In the genomic region with DNA sequence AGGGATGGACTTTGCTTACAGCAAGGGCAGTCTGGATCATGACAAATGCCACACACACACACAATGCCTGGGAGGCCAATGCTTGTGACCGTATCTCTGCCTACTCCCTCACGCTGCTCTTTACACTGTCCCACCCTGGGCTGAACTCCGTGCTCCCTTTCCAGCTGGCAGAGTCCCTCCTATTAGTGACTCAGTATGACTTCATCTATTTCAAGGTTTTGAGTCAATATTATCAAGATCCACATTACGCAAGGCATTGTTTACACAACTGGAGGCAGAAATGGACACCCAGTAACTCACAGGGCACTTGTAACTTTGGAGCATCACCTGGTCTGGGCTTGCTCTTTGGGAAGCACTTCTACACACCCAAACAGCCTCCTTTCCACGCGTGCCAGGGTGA, we compare ENCODE assay signal across 11 mouse cellular contexts.
A peak's percentile ranks its signal among the peaks of the same experiment; 100 is the strongest.
DNase-seq lines count a peak whose midpoint lies in the region; ATAC-seq and TF ChIP-seq lines count a peak whose summit lies in the region.
"Had no signal": no experiment of that assay in that cellular context is flagged by ENCODE, and none has a peak within 500 bp of the region (broad histone marks: within the 10 kb centered on the region; RNA-seq: fewer than 3 reads in every experiment).

No protein-coding gene starts in this region.

- WGBS in kidney, postnatal 0 days = 70% methylated on average over 6 of the region's 6 CpGs
- WGBS in liver, embryonic 13.5 days (ENCODE audit: insufficient replicate concordance) = 71% methylated on average over 6 of the region's 6 CpGs
- WGBS in stomach, embryonic 14.5 days = 72% methylated on average over 6 of the region's 6 CpGs
- 80% methylated on average over 6 of the region's 6 CpGs for WGBS in hindbrain, embryonic 16.5 days
- 88% methylated on average over 6 of the region's 6 CpGs for WGBS in hindbrain, embryonic 10.5 days

- H3K27me3 ChIP-seq in kidney, postnatal 0 days (ENCODE audit: insufficient read depth, low read length) = no peaks in the 10 kb centered on the region
- H3K27me3 ChIP-seq in liver, embryonic 13.5 days = no peaks in the 10 kb centered on the region
- H3K27me3 ChIP-seq in stomach, embryonic 14.5 days (ENCODE audit: control insufficient read depth, insufficient read depth, low read length) = no peaks in the 10 kb centered on the region
- no peaks in the 10 kb centered on the region for H3K27me3 ChIP-seq in hindbrain, embryonic 16.5 days (replicated peaks; ENCODE audit: control insufficient read depth, insufficient read depth, low read length)
- H3K27me3 ChIP-seq in hindbrain, embryonic 10.5 days (ENCODE audit: insufficient read depth, poor library complexity, severe bottlenecking) = no peaks in the 10 kb centered on the region
- H3K27me3 ChIP-seq: embryonic facial prominence, embryonic 15.5 days; limb, embryonic 15.5 days had no signal

- no peak overlapping the region for H3K9ac ChIP-seq in kidney, postnatal 0 days (ENCODE audit: low read depth, low read length)
- no peak overlapping the region for H3K9ac ChIP-seq in liver, embryonic 13.5 days
- no peak overlapping the region for H3K9ac ChIP-seq in stomach, embryonic 14.5 days (replicated peaks; ENCODE audit: low read depth, low read length)
- H3K9ac ChIP-seq in hindbrain, embryonic 16.5 days (ENCODE audit: low read depth, low read length) = no peak overlapping the region
- H3K9ac ChIP-seq: embryonic facial prominence, embryonic 15.5 days; limb, embryonic 15.5 days had no signal

- peak; percentile 68; the same call in 1 of the 2 replicates for ATAC-seq in kidney, postnatal 0 days (replicated peaks; ENCODE audit: low FRiP score, low read depth)
- ATAC-seq in liver, embryonic 13.5 days (ENCODE audit: low read depth) = peak; percentile 78
- ATAC-seq in stomach, embryonic 14.5 days (ENCODE audit: insufficient number of reproducible peaks, insufficient read depth, low FRiP score, low read depth) = peak; percentile 91
- ATAC-seq in hindbrain, embryonic 16.5 days = no peak

- no peak overlapping the region for H3K4me3 ChIP-seq in kidney, postnatal 0 days (replicated peaks; ENCODE audit: low read depth, low read length)
- H3K4me3 ChIP-seq in liver, embryonic 13.5 days (replicated peaks) = no peak overlapping the region
- H3K4me3 ChIP-seq in stomach, embryonic 14.5 days (ENCODE audit: low read depth, low read length) = no peak overlapping the region
- no peak overlapping the region for H3K4me3 ChIP-seq in hindbrain, embryonic 16.5 days (ENCODE audit: low read length)
- H3K4me3 ChIP-seq in hindbrain, embryonic 10.5 days = no peak overlapping the region
- H3K4me3 ChIP-seq: embryonic facial prominence, embryonic 15.5 days; limb, embryonic 15.5 days had no signal

- no peak overlapping the region for H3K27ac ChIP-seq in kidney, postnatal 0 days
- no peak overlapping the region for H3K27ac ChIP-seq in liver, embryonic 13.5 days
- H3K27ac ChIP-seq in stomach, embryonic 14.5 days (ENCODE audit: low read length) = no peak overlapping the region; the same call in 1 of the 2 replicates
- no peak overlapping the region for H3K27ac ChIP-seq in hindbrain, embryonic 16.5 days (ENCODE audit: low read depth, low read length)
- no peak overlapping the region for H3K27ac ChIP-seq in hindbrain, embryonic 10.5 days
- H3K27ac ChIP-seq: embryonic facial prominence, embryonic 15.5 days; limb, embryonic 15.5 days had no signal

- no peaks in the 10 kb centered on the region for H3K9me3 ChIP-seq in kidney, postnatal 0 days (replicated peaks; ENCODE audit: low read length)
- H3K9me3 ChIP-seq in liver, embryonic 13.5 days (replicated peaks) = no peaks in the 10 kb centered on the region
- H3K9me3 ChIP-seq in stomach, embryonic 14.5 days (ENCODE audit: control insufficient read depth, low read depth, low read length) = no peaks in the 10 kb centered on the region
- H3K9me3 ChIP-seq in hindbrain, embryonic 16.5 days (ENCODE audit: control insufficient read depth, low read length) = no peaks in the 10 kb centered on the region
- no peaks in the 10 kb centered on the region for H3K9me3 ChIP-seq in hindbrain, embryonic 10.5 days
- H3K9me3 ChIP-seq: embryonic facial prominence, embryonic 15.5 days; G1E; limb, embryonic 15.5 days had no signal

- no peak for DNase-seq in kidney, postnatal 0 days (ENCODE audit: low spot score)
- no peak for DNase-seq in kidney, postnatal 25 days
- DNase-seq in gastrocnemius, adult 8-10 months (ENCODE audit: low spot score in 2 of 2) = peak; percentile 20 to 38
- DNase-seq in liver, embryonic 13.5 days = no peak
- DNase-seq in thymus, postnatal 36 days = no peak
- DNase-seq in hindbrain, embryonic 10.5 days (ENCODE audit: low spot score) = no peak

- no peaks in the 10 kb centered on the region for H3K36me3 ChIP-seq in kidney, postnatal 0 days (ENCODE audit: insufficient read depth, low read length)
- no peaks in the 10 kb centered on the region for H3K36me3 ChIP-seq in liver, embryonic 13.5 days
- H3K36me3 ChIP-seq in stomach, embryonic 14.5 days (ENCODE audit: control insufficient read depth, insufficient read depth, low read length) = no peaks in the 10 kb centered on the region
- H3K36me3 ChIP-seq in hindbrain, embryonic 16.5 days (ENCODE audit: control insufficient read depth, insufficient read depth, low read length) = no peaks in the 10 kb centered on the region
- no peaks in the 10 kb centered on the region for H3K36me3 ChIP-seq in hindbrain, embryonic 10.5 days
- H3K36me3 ChIP-seq: embryonic facial prominence, embryonic 15.5 days; G1E; limb, embryonic 15.5 days had no signal

- H3K4me2 ChIP-seq in kidney, postnatal 0 days (ENCODE audit: low read length) = no peak overlapping the region
- no peak overlapping the region for H3K4me2 ChIP-seq in liver, embryonic 13.5 days
- no peak overlapping the region for H3K4me2 ChIP-seq in stomach, embryonic 14.5 days (replicated peaks; ENCODE audit: low read depth, low read length)
- no peak overlapping the region for H3K4me2 ChIP-seq in hindbrain, embryonic 16.5 days (ENCODE audit: low read length)
- H3K4me2 ChIP-seq: embryonic facial prominence, embryonic 15.5 days; limb, embryonic 15.5 days had no signal

- TF ChIP-seq CTCF in kidney, postnatal 0 days (IDR thresholded peaks at IDR 0.05; ENCODE audit: low read depth) = no peak

- 0 out of 2 replicates have a peak, but pooled peaks cover 2% of the 10 kb centered on the region for H3K4me1 ChIP-seq in kidney, postnatal 0 days (replicated peaks; ENCODE audit: insufficient read depth, low read length)
- 0 out of 2 replicates have a peak, but pooled peaks cover 5% of the 10 kb centered on the region for H3K4me1 ChIP-seq in liver, embryonic 13.5 days (replicated peaks)
- H3K4me1 ChIP-seq in stomach, embryonic 14.5 days (ENCODE audit: control insufficient read depth, insufficient read depth, low read length) = 0 out of 2 replicates have a peak, but pooled peaks cover 4% of the 10 kb centered on the region
- no peaks in the 10 kb centered on the region for H3K4me1 ChIP-seq in hindbrain, embryonic 16.5 days (ENCODE audit: control insufficient read depth, insufficient read depth, low read depth, low read length)
- H3K4me1 ChIP-seq in hindbrain, embryonic 10.5 days (replicated peaks) = peaks cover 24% of the 10 kb centered on the region
- H3K4me1 ChIP-seq: embryonic facial prominence, embryonic 15.5 days; limb, embryonic 15.5 days had no signal

Comparison
In these comparisons a context has a peak if more than half of its experiments do, and no peak if none do; other contexts are left out.
1. DNase-seq: peak in gastrocnemius, adult 8-10 months (2 of 2); none in kidney, postnatal 0 days (single experiment), kidney, postnatal 25 days (0 of 2), liver, embryonic 13.5 days (single experiment), thymus, postnatal 36 days (0 of 2) and hindbrain, embryonic 10.5 days (single experiment).